Mouse (Mus musculus) NIH3T3 (cell line): ENCODE results near the gene Pnrc2.

Experiments
- DNase-seq: peaks from one replicate; pipeline ENCODE4 v3.0.0-alpha.2; 2012; ENCODE audit warnings: low read depth

Pnrc2 gene

DNA sequence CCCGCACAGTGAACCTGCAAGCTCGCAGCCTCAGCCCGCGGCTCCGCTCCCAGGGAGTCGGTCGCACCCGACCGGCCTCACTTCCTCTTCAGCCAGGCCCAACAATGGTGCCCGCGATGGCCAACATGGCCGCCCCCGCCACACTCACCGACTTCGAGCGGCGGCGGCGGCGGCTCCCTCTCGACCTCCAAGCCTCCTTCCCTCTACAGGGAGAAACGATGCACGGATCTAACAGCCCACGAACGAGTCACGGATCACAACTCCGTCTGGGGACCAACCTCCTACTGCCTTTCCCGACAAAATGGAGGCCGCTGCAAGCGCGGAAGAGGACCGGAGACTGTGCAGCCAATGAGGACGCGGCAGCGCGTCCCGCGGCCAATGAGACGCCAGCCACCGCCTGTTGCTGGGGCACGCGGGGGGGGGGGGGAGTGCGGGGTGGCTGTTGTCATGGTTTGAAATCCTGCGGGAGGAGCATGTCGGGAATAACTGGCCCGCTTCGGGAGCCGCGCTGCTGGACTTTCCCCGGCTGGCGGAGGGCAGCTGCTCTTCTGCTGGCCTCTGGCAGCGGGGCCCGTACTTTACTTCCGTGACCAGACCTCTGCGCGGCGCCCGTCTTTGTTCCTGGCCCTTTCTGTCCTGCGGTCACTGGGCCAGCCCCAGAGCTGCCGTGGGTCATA lies at the start of gene Pnrc2:
Gene Pnrc2, minus strand, starts transcription at position 325 of the 677 bp plus-strand sequence.
- peak; percentile 93 for DNase-seq

- no peak for DNase-seq
These were observed 48.5 kb upstream of the Pnrc2 start for GRCm38 (mm10) chr4:135922190-135922589.

DNA sequence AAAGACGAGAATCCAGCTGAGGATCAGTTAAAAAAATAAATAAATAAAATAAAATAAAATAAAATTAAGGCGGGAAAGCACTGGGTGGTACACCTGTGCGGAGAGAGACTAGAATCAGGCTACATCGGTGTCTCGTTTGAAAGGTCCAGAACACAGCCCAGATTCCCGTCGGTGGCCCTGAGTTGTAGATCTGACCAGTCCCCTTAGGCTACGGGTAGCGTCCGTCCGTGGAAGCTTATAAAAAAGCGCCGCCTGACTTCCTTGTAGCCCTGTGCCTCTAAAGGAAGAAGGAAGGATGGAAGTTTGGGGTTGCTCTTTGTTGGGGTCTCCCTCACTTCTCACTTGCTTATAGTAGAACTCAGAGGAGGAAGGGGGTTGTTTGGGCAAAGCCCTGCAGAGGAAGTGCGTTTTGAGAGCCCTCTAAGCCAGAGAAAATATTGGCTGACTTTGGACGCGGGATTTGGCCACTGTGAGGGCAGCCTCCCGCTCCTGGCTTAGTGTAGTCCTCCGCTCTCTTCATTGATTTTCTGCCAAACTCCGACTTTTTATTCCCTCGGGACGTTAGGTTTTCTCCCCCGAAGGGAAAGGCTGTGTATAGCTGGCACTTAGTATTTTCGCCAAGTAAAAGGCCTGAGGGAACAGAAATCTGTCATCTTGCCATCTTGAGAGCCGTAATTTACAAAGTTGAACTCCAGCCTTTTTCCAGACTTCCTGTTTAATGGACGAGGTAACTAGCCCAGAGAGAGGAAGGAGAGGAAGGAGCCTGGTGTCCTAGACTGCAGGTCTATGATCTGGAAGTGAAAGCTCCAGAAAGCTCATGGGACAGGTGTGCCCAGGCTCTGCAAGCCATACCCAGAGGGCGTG lies 47.8 kb upstream of the Pnrc2 start:
- DNase-seq: peak; percentile 68

- peak; percentile 95 for DNase-seq
These were observed 46.9 kb upstream of the Pnrc2 start, which contains the start of gene Fuca1 for GRCm38 (mm10) chr4:135920304-135921241. TSS of gene Fuca1 (plus strand) at chr4:135920735.

DNA sequence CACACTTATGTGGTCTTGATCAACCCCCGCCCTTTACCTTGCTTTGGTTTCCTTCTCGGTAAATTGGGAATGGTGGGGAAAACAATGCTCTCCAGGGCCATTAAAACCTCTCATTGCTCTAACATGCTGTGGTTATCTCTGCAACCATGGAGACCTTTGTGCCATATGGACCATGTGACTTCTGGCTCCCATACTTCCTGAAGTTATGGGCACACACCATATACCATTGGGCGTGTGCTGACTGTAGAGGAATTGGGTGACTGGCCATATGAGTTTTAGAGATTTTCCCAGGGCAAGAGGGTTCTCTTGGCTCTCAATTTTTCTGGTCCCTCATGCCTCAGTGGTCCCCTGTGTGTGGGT lies 45.6 kb upstream of the Pnrc2 start:
- DNase-seq: no peak

DNA sequence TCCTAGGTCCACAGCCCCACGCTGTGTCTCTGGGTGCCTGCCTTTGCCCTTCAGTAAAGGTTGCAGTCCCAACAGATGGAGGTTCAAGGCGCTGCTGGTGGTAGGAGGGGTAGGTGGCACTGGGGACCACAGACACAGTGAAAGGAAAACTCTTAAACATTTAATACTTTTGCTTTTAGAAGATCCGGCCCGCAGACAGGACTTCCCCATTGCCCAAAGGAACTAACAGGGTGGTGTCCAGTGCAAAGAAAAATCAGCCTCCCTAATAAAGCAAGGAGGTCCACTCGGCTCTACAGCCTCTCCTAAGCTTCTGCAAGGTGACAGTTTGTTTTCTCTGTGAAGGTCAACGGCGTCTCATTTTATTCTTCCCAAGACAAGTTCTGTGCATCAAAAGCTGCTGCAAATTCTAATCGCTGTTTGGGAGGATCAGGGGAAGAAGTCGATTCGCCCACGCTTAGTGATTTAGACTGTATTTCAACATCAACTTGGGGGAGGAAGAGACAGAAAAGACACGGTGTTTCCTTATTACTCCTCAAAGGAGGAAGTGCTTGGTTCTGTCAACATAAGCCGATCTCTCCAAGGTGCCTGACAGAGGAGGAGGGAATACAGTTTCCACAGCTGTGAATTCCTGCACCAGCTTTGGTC lies 45.1 kb upstream of the Pnrc2 start:
- DNase-seq: no peak

DNA sequence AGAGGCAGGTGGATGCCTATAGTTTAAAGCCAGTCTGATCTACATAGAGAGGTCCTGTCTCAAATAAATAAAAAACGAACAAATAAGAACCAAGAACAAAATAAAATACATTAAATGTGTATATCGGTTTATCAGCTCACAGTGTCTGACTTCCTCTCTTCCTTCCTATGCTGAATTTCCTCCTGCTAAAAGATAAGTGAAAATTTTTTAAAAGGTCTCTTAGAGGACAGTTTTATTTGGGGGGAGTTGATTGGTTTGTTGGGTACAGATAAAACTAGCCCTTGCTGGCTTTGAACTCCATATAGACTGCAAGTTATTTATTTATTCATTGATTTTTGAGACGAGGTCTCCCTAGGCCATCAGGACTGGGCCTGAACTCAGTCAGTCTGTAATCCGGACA lies 39.8 kb upstream of the Pnrc2 start:
- no peak for DNase-seq

GRCm38 (mm10) chr4:135912835-135913234 lies 39.2 kb upstream of the Pnrc2 start:
- no peak for DNase-seq

DNA sequence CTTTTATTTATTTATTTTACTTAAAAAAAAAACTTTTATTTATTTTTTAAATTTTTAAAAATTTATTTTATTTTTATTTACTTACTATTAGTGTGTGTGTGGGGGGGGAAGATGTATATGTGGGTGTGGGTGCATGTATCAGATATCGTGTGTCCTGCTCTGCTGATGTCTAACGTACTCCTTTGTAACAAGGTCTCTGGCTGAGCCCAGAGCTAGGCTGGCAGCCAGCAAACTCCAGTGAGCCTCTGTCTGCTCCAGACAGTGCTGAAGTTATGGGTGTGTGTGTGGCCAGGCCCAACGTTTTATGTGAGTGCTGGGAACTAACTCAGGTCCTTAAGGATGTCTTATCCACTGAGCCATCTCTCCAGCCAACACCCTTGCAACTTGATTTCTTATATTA lies 38.5 kb upstream of the Pnrc2 start:
- peak; percentile 7 for DNase-seq

DNA sequence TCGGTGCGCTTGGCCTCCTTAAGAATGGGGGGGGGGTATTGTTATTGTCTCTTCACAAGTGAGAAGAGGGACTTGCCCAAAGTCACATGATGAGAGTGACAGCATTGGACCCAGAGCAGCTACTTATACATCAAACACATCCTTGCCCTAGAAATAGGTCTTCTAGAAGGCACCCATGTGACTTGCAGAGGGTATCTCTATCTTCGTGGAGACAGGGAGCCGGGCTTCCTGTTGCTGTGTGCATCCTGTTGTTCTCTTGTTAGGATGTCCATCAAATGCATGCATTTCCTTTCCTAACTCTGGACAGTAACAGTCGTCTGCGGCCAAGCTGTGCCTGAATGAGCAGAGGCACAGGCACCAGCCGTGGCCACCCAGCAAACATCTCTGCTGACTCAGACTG lies 37.9 kb upstream of the Pnrc2 start:
- DNase-seq: no peak

- DNase-seq: no peak
These were observed 35.8 kb upstream of the Pnrc2 start for GRCm38 (mm10) chr4:135909326-135910066.

DNA sequence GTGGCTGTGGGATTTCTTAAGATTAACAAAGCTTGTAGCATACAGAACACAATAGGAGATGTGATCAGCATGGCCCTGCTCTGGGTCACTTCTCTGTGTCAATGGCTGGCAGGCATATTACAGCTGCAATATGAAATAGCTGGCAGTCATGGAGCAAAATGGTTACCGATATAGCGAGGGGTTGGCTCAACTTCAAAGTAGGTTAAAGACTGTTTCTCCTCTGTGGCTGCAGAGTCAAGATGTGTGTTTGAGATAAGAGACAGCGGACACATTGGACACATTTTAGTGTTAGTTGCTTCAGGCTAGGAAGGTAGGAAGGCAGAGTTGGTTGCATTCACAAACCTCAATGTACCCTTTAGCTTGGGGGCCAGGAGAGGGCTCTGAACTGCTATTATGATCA lies 33.0 kb upstream of the Pnrc2 start:
- no peak for DNase-seq

DNA sequence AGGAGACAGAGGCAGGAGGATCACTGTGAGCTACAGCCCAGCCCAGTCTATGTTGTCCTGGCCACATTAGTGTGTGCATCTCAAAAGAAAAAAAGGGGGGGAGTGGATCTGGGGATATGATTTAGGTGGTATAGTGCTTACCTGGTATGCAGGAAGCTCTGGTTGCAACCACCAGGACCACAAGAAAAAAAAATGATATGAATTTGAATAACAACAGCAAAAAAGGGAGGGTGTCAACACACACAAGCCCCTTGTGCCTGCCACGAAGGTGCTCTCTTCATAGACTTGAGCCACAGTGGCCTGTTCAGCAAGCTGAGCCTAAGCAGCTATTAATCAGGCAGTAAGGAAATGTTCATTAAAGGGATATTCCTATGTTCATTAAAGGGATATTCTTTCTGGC lies 31.2 kb upstream of the Pnrc2 start:
- no peak for DNase-seq

DNA sequence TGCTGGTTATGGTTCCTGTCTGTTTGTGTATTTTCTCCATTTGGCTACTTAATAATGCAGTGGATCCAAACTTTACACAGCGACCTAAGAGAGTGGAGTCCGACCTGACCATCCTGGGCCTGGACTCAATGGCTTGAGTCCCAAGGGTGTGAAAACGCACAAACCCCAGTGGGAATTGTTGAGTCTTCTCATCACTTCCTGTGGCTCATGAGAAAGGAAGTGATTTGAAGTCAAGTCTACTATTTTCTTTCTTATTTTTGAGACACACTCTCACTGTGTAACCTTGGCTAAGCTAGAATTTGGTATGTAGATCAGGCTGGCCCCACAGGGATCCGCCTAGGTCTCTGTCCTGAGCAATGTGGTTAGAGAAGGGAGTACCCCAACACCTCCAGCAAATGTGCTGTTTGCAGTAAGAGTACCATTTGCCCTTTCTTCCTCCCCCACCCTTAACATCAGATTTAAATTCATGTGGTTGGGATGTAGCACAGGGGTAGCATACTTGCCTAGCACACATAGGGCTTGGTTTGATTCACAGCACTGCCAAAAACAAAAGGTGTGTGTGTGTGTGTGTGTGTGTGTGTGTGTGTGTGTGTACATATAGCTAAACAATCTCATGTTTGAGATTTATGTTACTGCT lies 29.1 kb upstream of the Pnrc2 start:
- no peak for DNase-seq

DNA sequence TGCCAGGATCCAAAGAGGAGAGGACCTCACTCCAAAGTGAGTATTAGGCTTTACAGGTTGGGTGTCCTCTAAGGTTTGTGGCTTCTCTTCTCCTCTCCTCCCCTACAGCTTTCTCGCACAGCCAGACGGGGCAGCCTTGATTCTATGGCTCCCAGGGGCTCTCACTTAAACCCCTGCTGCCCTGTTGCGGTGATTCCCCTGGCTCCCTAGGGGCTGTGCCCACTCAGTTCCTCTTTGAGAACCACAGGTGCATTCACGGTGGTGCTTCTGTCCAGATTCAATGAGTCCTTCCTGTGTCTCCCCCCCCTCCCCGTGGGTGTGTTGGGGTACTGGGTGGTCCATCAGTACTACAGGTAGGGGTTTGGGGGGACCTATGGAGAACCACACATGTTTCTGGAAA lies 26.4 kb upstream of the Pnrc2 start:
- no peak for DNase-seq

GRCm38 (mm10) chr4:135899050-135899448 lies 25.4 kb upstream of the Pnrc2 start:
- DNase-seq: no peak

DNA sequence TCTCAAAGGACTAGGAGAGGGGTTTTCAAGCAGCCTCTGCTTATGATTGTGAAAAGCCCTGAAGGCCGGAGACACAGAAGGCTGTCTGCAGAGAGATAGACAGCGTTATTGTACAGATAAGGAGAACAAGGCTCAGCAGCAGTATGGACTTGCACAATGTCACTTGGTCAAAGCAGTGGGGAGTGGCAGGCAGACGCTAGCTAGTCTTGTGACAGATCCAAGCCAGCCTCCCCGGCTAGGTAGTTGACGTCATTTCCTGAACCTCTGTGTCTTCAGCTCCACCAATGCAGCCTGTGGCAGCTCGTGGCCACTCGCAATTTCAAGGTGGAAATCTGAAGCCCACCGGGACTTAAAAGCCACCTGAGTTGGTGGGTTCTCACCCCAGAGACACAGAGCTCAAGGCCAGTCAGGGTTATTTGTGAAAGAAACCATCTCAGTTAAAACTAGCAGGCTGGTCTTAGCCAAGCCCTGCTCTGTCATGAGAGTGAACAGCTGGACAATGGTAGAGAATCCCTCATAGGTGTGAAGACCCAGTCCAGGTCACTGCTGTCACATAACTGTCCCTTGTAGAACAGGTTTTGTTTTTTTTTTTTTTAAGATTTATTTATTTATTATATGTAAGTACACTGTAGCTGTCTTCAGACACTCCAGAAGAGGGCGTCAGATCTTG lies 24.9 kb upstream of the Pnrc2 start:
- DNase-seq: no peak

DNA sequence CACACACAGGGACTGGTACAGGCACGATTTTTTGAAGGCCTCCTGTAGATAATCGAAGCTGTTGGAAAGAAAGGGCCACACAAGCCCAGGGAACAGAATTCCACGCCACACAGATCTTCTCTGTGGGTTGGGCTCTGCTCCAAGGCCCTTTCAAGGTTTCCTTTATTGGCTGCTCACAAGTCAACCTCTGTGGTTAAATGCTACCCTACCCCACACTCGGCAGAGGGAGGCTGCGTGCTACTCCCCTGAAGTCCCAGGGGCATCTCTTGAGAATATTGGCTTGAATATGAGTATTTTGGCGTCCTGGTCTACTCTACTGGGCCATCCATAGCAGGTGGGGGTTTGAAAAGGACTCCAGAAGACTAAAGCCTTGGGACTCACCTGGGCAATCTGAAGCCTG lies 22.5 kb upstream of the Pnrc2 start:
- no peak for DNase-seq

- no peak for DNase-seq
These were observed 21.5 kb upstream of the Pnrc2 start, which contains the start of gene Cnr2 for GRCm38 (mm10) chr4:135895071-135895571. TSS of gene Cnr2 (plus strand) at chr4:135895394.

- no peak for DNase-seq
These were observed 19.2 kb upstream of the Pnrc2 start for GRCm38 (mm10) chr4:135892884-135893283.
